ENCODE assay signal across 28 mouse cellular contexts in the genomic region with DNA sequence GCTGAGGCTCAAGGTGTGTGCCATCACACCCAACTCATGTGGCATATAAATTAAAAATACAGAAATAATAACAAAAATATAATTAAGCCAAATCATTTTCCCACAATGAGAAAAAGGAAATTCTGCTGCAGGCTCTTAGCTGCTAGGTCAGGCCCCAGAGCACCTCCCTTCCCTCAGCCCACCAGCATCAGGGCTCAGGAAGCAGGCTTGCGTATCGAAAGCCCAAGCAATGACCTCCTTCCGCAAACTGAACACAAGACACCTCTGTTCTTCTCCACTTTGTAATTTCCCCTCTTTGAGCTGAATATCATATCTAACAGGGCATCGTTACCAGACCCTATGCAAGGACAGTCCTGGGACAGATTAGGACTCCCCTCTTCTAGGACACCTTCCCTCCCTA. TPM values are rescaled to one million over a fixed set of nuclear protein-coding genes. Genes with fewer than 3 reads are reported as not detected.
"Had no signal": no experiment of that assay in that cellular context is flagged by ENCODE, and none has a peak within 500 bp of the region (broad histone marks: within the 10 kb centered on the region; RNA-seq: fewer than 3 reads in every experiment).

No protein-coding gene starts in this region.

- ATAC-seq: hindbrain, postnatal 0 days; intestine, embryonic 16.5 days; liver, embryonic 12.5 days had no signal

- H3K4me3 ChIP-seq: gastrocnemius, adult 2 months; heart, adult 2 months; hindbrain, embryonic 13.5 days; hindbrain, embryonic 15.5 days; kidney, embryonic 15.5 days; limb, embryonic 13.5 days; limb, embryonic 15.5 days; liver, embryonic 12.5 days had no signal

- H3K36me3 ChIP-seq: hindbrain, embryonic 13.5 days; hindbrain, embryonic 15.5 days; kidney, embryonic 15.5 days; limb, embryonic 13.5 days; limb, embryonic 15.5 days had no signal

- H3K9me3 ChIP-seq: hindbrain, embryonic 15.5 days; limb, embryonic 15.5 days had no signal

- DNase-seq: gastrocnemius, adult 2 months; gastrocnemius, postnatal 10 days; gastrocnemius, postnatal 25 days; heart, adult 2 months; heart, postnatal 10 days; heart, postnatal 4 days; kidney, adult 11 months; kidney, adult 2 months; kidney, adult 9 months; kidney, postnatal 14 days; kidney, postnatal 36 days; layer of hippocampus, adult 9-11 months; layer of hippocampus, postnatal 36 days; left cerebral cortex, postnatal 4 days had no signal

- H3K27ac ChIP-seq: gastrocnemius, adult 2 months; heart, adult 2 months; hindbrain, embryonic 13.5 days; hindbrain, embryonic 15.5 days; hindbrain, postnatal 0 days; kidney, embryonic 15.5 days; kidney, postnatal 0 days; limb, embryonic 13.5 days; limb, embryonic 15.5 days; liver, embryonic 12.5 days had no signal

RNA-seq across cellular contexts. Expression of a gene that starts 5.4 kb away (rescaled TPM):
- total RNA-seq: gastrocnemius, adult 2 months; heart, adult 2 months; heart, postnatal 10 days; heart, postnatal 25 days; left cerebral cortex, postnatal 10 days; left cerebral cortex, postnatal 25 days had no signal
- polyA plus RNA-seq: heart, embryonic 14.5 days; limb, embryonic 11.5 days had no signal
